Mouse (Mus musculus) retina, postnatal 1 day (tissue): ENCODE results near the gene Lpin2.
A peak's percentile ranks its signal among the peaks of the same experiment; 100 is the strongest.

ENCODE experiments used
- DNase-seq: peaks from one replicate; pipeline ENCODE4 v3.0.0-alpha.2; 2012

Gene Lpin2

GRCm38 (mm10) chr17:71203998-71204808 is 21.8 kb downstream of the Lpin2 start:
- no peak for DNase-seq

GRCm38 (mm10) chr17:71204809-71205091 is 22.4 kb downstream of the Lpin2 start:
- DNase-seq = no peak

- no peak for DNase-seq
These were observed 24.0 kb downstream of the Lpin2 start for GRCm38 (mm10) chr17:71206136-71206893.

- no peak for DNase-seq
These were observed 24.9 kb downstream of the Lpin2 start for GRCm38 (mm10) chr17:71207268-71207667.

- no peak for DNase-seq
These were observed 26.0 kb downstream of the Lpin2 start for GRCm38 (mm10) chr17:71208376-71208775.

GRCm38 (mm10) chr17:71208921-71209320 is 26.6 kb downstream of the Lpin2 start:
- DNase-seq = no peak

- no peak for DNase-seq
These were observed 27.6 kb downstream of the Lpin2 start for GRCm38 (mm10) chr17:71209936-71210335.

GRCm38 (mm10) chr17:71211962-71212646 is 29.7 kb downstream of the Lpin2 start:
- no peak for DNase-seq

- no peak for DNase-seq
These were observed 31.3 kb downstream of the Lpin2 start for GRCm38 (mm10) chr17:71213666-71214065.

- DNase-seq = no peak
These were observed 32.3 kb downstream of the Lpin2 start for GRCm38 (mm10) chr17:71214514-71215240.

- no peak for DNase-seq
These were observed 33.0 kb downstream of the Lpin2 start for GRCm38 (mm10) chr17:71215241-71215839.

- no peak for DNase-seq
These were observed 33.9 kb downstream of the Lpin2 start for GRCm38 (mm10) chr17:71216263-71216662.

GRCm38 (mm10) chr17:71217111-71217685 is 34.8 kb downstream of the Lpin2 start:
- DNase-seq = no peak

- no peak for DNase-seq
These were observed 39.0 kb downstream of the Lpin2 start for GRCm38 (mm10) chr17:71221383-71221782.

- DNase-seq = no peak
These were observed 41.3 kb downstream of the Lpin2 start for GRCm38 (mm10) chr17:71223676-71224075.

GRCm38 (mm10) chr17:71224521-71224920 is 42.2 kb downstream of the Lpin2 start:
- no peak for DNase-seq

GRCm38 (mm10) chr17:71225091-71225490 is 42.7 kb downstream of the Lpin2 start:
- peak; percentile 35 for DNase-seq

- no peak for DNase-seq
These were observed 45.0 kb downstream of the Lpin2 start for GRCm38 (mm10) chr17:71227128-71227895.

- no peak for DNase-seq
These were observed 46.3 kb downstream of the Lpin2 start for GRCm38 (mm10) chr17:71228651-71229050.

- DNase-seq = no peak
These were observed 47.8 kb downstream of the Lpin2 start for GRCm38 (mm10) chr17:71230108-71230709.

- DNase-seq = no peak
These were observed 49.6 kb downstream of the Lpin2 start for GRCm38 (mm10) chr17:71231998-71232397.
